Mouse (Mus musculus) erythroblast, adult 5-6 weeks (primary cell): Measurements from ENCODE around the gene Gpr6. TPM values are rescaled to one million over a fixed set of nuclear protein-coding genes. Genes with fewer than 3 reads are reported as not detected.

Source experiments
- total RNA-seq, 2 experiments: library from RNA; stranded (forward) in 1 of 2; stranded (reverse) in 1 of 2; fragments of 150-400 nt in 1 of 2; fragments of 200-764, 138-1000 nt in 1 of 2; gene quantifications; 2 replicates each; pipeline versions ENCODE4 v1.2.3 to v1.2.4; 2015 to 2017; ENCODE audit warnings: low replicate concordance in 2 of 2

Gene Gpr6
- total RNA-seq, 2 experiments from 2014 or later = not detected

Other genes starting within 250 kb of the Gpr6 start
- gene Cdc40, start 189.0 kb downstream of the Gpr6 start, total RNA-seq (2015; ENCODE audit: low replicate concordance) = 23.6 and 24.9 TPM in 2 replicates
- gene Cdc40, start 189.0 kb downstream of the Gpr6 start, total RNA-seq (2017; ENCODE audit: low replicate concordance) = 13.5 and 16.2 TPM in 2 replicates
- gene Wasf1, start 188.8 kb downstream of the Gpr6 start, total RNA-seq (2015; ENCODE audit: low replicate concordance) = not detected in 2 replicates
- not detected in 2 replicates for gene Wasf1, start 188.8 kb downstream of the Gpr6 start, total RNA-seq (2017; ENCODE audit: low replicate concordance)
- gene Fig4, start 231.0 kb upstream of the Gpr6 start, total RNA-seq (2015; ENCODE audit: low replicate concordance) = 12.7 and 25.4 TPM in 2 replicates
- gene Fig4, start 231.0 kb upstream of the Gpr6 start, total RNA-seq (2017; ENCODE audit: low replicate concordance) = 13.5 and 17.9 TPM in 2 replicates
- not detected in 2 replicates for gene Ak9, start 231.7 kb upstream of the Gpr6 start, total RNA-seq (2015; ENCODE audit: low replicate concordance)
- gene Ak9, start 231.7 kb upstream of the Gpr6 start, total RNA-seq (2017; ENCODE audit: low replicate concordance) = 0.17 TPM in 1 of 2 replicates, not detected in the other